Mouse (Mus musculus): ENCODE measurements around the gene Fktn. TPM values are rescaled to one million over a fixed set of nuclear protein-coding genes. Genes with fewer than 3 reads are reported as not detected.
A peak's percentile ranks its signal among the peaks of the same experiment; 100 is the strongest.

Gene Fktn
- polyA plus RNA-seq, 1 experiment: 2.3 TPM

DNA sequence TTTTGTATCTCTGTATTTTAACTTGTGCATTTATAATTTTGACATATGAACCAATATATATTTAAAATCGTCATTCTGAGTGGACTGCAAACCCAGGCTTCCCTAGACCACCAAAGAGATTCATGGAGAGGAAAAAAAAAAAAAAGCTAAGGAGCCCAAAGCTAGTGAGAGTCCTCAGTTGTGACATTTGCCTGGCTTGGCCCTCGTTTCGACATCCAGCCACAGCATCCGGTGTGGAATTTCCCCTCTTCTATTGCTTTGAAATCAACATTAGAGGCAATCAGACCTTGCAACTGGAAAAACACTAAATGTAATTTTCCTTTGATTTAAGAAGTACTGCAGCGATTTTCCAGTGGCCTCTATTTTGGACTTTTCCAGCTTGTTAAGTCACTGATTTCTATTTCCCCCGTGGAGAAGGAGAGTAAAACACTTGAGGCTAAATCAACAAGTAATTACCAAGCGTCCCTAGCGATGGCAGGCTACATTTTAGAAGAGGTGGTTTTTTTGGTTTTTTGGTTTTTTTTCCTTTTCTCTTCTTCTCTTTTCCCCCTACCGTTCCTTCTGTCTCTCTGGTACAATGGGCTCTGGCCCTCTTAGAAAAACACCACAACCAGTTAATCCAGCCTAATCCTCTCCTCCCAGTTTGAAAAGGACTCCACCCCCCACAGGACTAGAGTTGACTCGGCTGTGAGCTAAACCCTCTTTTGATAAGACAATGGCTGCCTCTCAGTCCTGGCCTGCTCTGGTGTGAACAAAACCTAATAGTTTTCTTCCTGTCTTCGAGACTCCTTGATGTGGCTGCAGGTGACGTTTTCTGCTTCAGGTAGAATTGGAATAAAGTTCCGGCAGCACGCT lies 68.6 kb downstream of the Fktn start:
- Histone ChIP-seq H3K27ac (ENCODE audit: control insufficient read depth, insufficient read depth, low read length) (no peak overlapping the region), H3K4me3 (ENCODE audit: control insufficient read depth, insufficient read depth, low read length) (no peak overlapping the region), H3K27me3 (ENCODE audit: control insufficient read depth, insufficient read depth, low read length) (no peaks in the 10 kb centered on the region; the same call in 1 of the 2 replicates), H3K36me3 (ENCODE audit: control insufficient read depth, insufficient read depth, low read length) (no peaks in the 10 kb centered on the region), H3K4me1 (replicated peaks; ENCODE audit: control insufficient read depth, insufficient read depth, low read length) (no peaks in the 10 kb centered on the region)
- TF ChIP-seq POLR2A (IDR thresholded peaks at IDR 0.05; ENCODE audit: control insufficient read depth, extremely low read depth, insufficient read depth, low read length, poor library complexity): no peak
- 53% methylated on average over 14 of the region's 14 CpGs for WGBS
- no peak for DNase-seq

DNA sequence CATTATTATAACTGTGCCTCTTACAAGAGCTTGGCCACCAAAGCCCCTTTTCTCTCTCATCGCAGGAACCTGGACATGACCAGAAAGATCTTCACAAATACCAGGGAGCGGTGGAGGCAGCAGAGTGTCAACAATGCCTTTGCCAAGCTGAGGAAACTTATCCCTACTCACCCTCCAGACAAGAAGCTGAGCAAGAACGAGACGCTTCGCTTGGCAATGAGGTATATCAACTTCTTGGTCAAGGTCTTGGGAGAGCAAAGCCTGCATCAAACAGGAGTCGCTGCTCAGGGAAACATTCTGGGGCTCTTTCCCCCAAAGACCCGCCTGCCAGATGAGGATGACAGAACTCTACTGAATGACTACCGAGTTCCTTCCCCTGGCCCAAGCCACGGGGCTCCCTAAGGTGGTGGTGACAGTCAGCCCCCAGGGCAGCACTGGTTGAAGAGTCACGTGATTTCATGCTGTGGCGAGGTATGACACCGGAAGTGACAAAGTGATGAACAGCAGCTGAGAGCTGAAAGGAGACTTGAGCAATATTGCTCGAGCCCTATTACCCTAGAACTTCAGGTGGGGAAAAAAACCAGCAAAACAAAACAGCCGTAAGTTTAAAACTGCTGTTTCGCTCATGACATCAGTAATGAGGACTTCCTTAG lies 72.1 kb downstream of the Fktn start:
- Histone ChIP-seq H3K27ac (ENCODE audit: control insufficient read depth, insufficient read depth, low read length) (no peak overlapping the region), H3K36me3 (ENCODE audit: control insufficient read depth, insufficient read depth, low read length) (no peaks in the 10 kb centered on the region), H3K4me3 (ENCODE audit: control insufficient read depth, insufficient read depth, low read length) (no peak overlapping the region), H3K27me3 (ENCODE audit: control insufficient read depth, insufficient read depth, low read length) (no peaks in the 10 kb centered on the region), H3K4me1 (replicated peaks; ENCODE audit: control insufficient read depth, insufficient read depth, low read length) (no peaks in the 10 kb centered on the region)
- no peak for TF ChIP-seq POLR2A (IDR thresholded peaks at IDR 0.05; ENCODE audit: control insufficient read depth, extremely low read depth, insufficient read depth, low read length, poor library complexity)
- no peak for TF ChIP-seq CTCF (IDR thresholded peaks at IDR 0.05; ENCODE audit: borderline replicate concordance, control insufficient read depth, extremely low read depth, insufficient read depth, low read length, poor library complexity)
- 64% methylated on average over 15 of the region's 15 CpGs for WGBS
- DNase-seq: peak; percentile 27

GRCm38 (mm10) chr4:53786851-53787250 lies 73.1 kb downstream of the Fktn start:
- Histone ChIP-seq H3K4me3 (ENCODE audit: control insufficient read depth, insufficient read depth, low read length) (no peak overlapping the region), H3K27ac (ENCODE audit: control insufficient read depth, insufficient read depth, low read length) (no peak overlapping the region), H3K4me1 (replicated peaks; ENCODE audit: control insufficient read depth, insufficient read depth, low read length) (no peaks in the 10 kb centered on the region), H3K27me3 (ENCODE audit: control insufficient read depth, insufficient read depth, low read length) (no peaks in the 10 kb centered on the region), H3K36me3 (ENCODE audit: control insufficient read depth, insufficient read depth, low read length) (no peaks in the 10 kb centered on the region)
- 85% methylated on average over 5 of the region's 5 CpGs for WGBS
- TF ChIP-seq POLR2A (IDR thresholded peaks at IDR 0.05; ENCODE audit: control insufficient read depth, extremely low read depth, insufficient read depth, low read length, poor library complexity) (no peak), CTCF (IDR thresholded peaks at IDR 0.05; ENCODE audit: borderline replicate concordance, control insufficient read depth, extremely low read depth, insufficient read depth, low read length, poor library complexity) (no peak)
- no peak for DNase-seq

DNA sequence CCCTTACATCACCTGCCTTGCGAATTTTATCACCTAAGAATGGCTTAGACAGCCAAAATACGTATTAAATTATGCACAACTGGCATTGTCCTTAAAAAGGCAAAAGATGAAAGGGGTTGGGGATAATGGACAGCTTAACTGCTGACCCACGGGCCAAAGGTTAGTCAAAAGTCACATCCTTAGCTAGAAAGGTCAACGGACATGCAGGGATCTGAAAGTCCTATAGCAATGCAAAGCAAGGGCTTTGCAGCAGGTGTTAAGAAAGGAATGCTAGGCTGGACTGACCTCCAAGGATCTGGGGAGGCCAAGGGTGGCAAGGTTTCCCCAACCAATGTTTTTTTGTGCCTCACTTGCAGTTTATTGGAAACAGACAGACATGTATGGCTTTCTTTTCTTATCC lies 75.5 kb downstream of the Fktn start:
- Histone ChIP-seq H3K4me3 (ENCODE audit: control insufficient read depth, insufficient read depth, low read length) (no peak overlapping the region), H3K36me3 (ENCODE audit: control insufficient read depth, insufficient read depth, low read length) (no peaks in the 10 kb centered on the region), H3K27me3 (ENCODE audit: control insufficient read depth, insufficient read depth, low read length) (no peaks in the 10 kb centered on the region), H3K27ac (ENCODE audit: control insufficient read depth, insufficient read depth, low read length) (no peak overlapping the region), H3K4me1 (replicated peaks; ENCODE audit: control insufficient read depth, insufficient read depth, low read length) (no peaks in the 10 kb centered on the region)
- TF ChIP-seq CTCF (IDR thresholded peaks at IDR 0.05; ENCODE audit: borderline replicate concordance, control insufficient read depth, extremely low read depth, insufficient read depth, low read length, poor library complexity) (no peak), POLR2A (IDR thresholded peaks at IDR 0.05; ENCODE audit: control insufficient read depth, extremely low read depth, insufficient read depth, low read length, poor library complexity) (no peak)
- DNase-seq: no peak
- 84% methylated on average over 4 of the region's 4 CpGs for WGBS

- H3K4me1 ChIP-seq (replicated peaks; ENCODE audit: control insufficient read depth, insufficient read depth, low read length): no peaks in the 10 kb centered on the region
- TF ChIP-seq POLR2A (IDR thresholded peaks at IDR 0.05; ENCODE audit: control insufficient read depth, extremely low read depth, insufficient read depth, low read length, poor library complexity) (no peak), CTCF (IDR thresholded peaks at IDR 0.05; ENCODE audit: borderline replicate concordance, control insufficient read depth, extremely low read depth, insufficient read depth, low read length, poor library complexity) (no peak)
- no peak overlapping the region for H3K27ac ChIP-seq (ENCODE audit: control insufficient read depth, insufficient read depth, low read length)
- DNase-seq: no peak
- H3K27me3 ChIP-seq (ENCODE audit: control insufficient read depth, insufficient read depth, low read length): no peaks in the 10 kb centered on the region
- no peak overlapping the region for H3K4me3 ChIP-seq (ENCODE audit: control insufficient read depth, insufficient read depth, low read length)
- no peaks in the 10 kb centered on the region for H3K36me3 ChIP-seq (ENCODE audit: control insufficient read depth, insufficient read depth, low read length)
- WGBS: 69% methylated on average over 5 of the region's 5 CpGs
Measured at GRCm38 (mm10) chr4:53794257-53794966, 80.6 kb downstream of the Fktn start.

- Histone ChIP-seq H3K4me1 (replicated peaks; ENCODE audit: control insufficient read depth, insufficient read depth, low read length) (no peaks in the 10 kb centered on the region), H3K4me3 (ENCODE audit: control insufficient read depth, insufficient read depth, low read length) (no peak overlapping the region), H3K36me3 (ENCODE audit: control insufficient read depth, insufficient read depth, low read length) (no peaks in the 10 kb centered on the region), H3K27ac (ENCODE audit: control insufficient read depth, insufficient read depth, low read length) (no peak overlapping the region), H3K27me3 (ENCODE audit: control insufficient read depth, insufficient read depth, low read length) (no peaks in the 10 kb centered on the region)
- 95% methylated on average over 2 of the region's 2 CpGs for WGBS
- no peak for DNase-seq
- TF ChIP-seq CTCF (IDR thresholded peaks at IDR 0.05; ENCODE audit: borderline replicate concordance, control insufficient read depth, extremely low read depth, insufficient read depth, low read length, poor library complexity): no peak
- no peak for TF ChIP-seq POLR2A (IDR thresholded peaks at IDR 0.05; ENCODE audit: control insufficient read depth, extremely low read depth, insufficient read depth, low read length, poor library complexity)
Measured at GRCm38 (mm10) chr4:53795086-53795485, 81.3 kb downstream of the Fktn start.

Measured in thymus, adult 2 months (tissue).